Mouse (Mus musculus) ES-Bruce4 (cell line): ENCODE measurements around the gene Samd15.

Source experiments
- CTCF ChIP-seq: IDR thresholded peaks from one replicate; pipeline ENCODE4 v1.8.1; 2011; ENCODE audit warnings: low read depth, low read length
- EP300 ChIP-seq: IDR thresholded peaks from 2 replicates; pipeline ENCODE4 v1.6.1; 2011; ENCODE audit warnings: low read depth, low read length; ENCODE audit not compliant: insufficient read depth

GRCm38 (mm10) chr12:87226801-87227200 lies 27.3 kb downstream of the Samd15 start:
- TF ChIP-seq EP300 (no peak), CTCF (peak; percentile 8)
